ENCODE assay signal across 8 mouse cellular contexts in the genomic region with DNA sequence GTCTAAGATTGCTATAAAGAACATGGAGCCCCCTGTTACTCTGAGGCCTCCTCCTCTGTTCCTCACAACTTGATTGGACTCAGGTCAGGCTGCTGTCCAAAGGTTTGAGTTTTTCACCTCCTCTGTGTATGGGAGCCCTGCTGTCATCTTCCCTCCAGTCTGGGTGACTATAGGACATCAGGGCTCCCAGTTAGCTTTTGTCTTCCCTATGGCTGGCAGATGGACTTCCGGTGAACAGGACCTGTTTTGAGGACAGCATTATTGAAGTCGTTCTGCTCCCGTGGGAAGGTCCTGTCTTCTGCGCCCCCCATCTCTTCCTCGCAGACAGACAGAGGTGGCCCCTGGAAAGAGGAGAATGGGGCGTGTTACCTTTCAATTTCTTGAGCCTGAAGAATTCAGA. TPM values are rescaled to one million over a fixed set of nuclear protein-coding genes. Genes with fewer than 3 reads are reported as not detected.
DNase-seq lines count a peak whose midpoint lies in the region; ATAC-seq and TF ChIP-seq lines count a peak whose summit lies in the region.
"Had no signal": no experiment of that assay in that cellular context is flagged by ENCODE, and none has a peak within 500 bp of the region (broad histone marks: within the 10 kb centered on the region; RNA-seq: fewer than 3 reads in every experiment).

No protein-coding gene starts in this region.

- ATAC-seq in kidney, embryonic 16.5 days (ENCODE audit: low FRiP score, low TSS enrichment): no peak
- ATAC-seq in intestine, embryonic 16.5 days: no peak

- no peaks in the 10 kb centered on the region for H3K9me3 ChIP-seq in kidney, embryonic 16.5 days (ENCODE audit: low read length)
- no peaks in the 10 kb centered on the region for H3K9me3 ChIP-seq in intestine, embryonic 16.5 days (ENCODE audit: control insufficient read depth, low read length)

- H3K9ac ChIP-seq in kidney, embryonic 16.5 days (replicated peaks; ENCODE audit: low read length): peak overlapping the region; percentile 22; the same call in 1 of the 2 replicates
- 0 out of 2 replicates have a peak overlapping the region, but pooled peaks have one; percentile 22 for H3K9ac ChIP-seq in intestine, embryonic 16.5 days (ENCODE audit: low read depth, low read length)

- no peak overlapping the region for H3K4me3 ChIP-seq in kidney, embryonic 16.5 days (ENCODE audit: low read length)
- peak overlapping the region; percentile 45 for H3K4me3 ChIP-seq in bone marrow, adult 2 months (replicated peaks; ENCODE audit: control insufficient read depth, low read depth, low read length)
- no peak overlapping the region for H3K4me3 ChIP-seq in intestine, embryonic 16.5 days (ENCODE audit: low read length)

- no peaks in the 10 kb centered on the region for H3K36me3 ChIP-seq in kidney, embryonic 16.5 days (ENCODE audit: insufficient read depth, low read length)
- no peaks in the 10 kb centered on the region for H3K36me3 ChIP-seq in intestine, embryonic 16.5 days (ENCODE audit: control insufficient read depth, insufficient read depth, low read length)

- no peak for TF ChIP-seq POLR2A in bone marrow, adult 2 months (IDR thresholded peaks at IDR 0.05; ENCODE audit: borderline replicate concordance, control insufficient read depth, low read depth, low read length)

- H3K27ac ChIP-seq in kidney, embryonic 16.5 days (ENCODE audit: low read length): no peak overlapping the region
- H3K27ac ChIP-seq in bone marrow, adult 2 months (ENCODE audit: control insufficient read depth, insufficient read depth, low read depth, low read length, poor library complexity): peak overlapping the region; percentile 38; the same call in 1 of the 2 replicates
- H3K27ac ChIP-seq in intestine, embryonic 16.5 days (ENCODE audit: low read length): no peak overlapping the region

- peaks cover 18% of the 10 kb centered on the region for H3K4me1 ChIP-seq in kidney, embryonic 16.5 days (ENCODE audit: insufficient read depth, low read length)
- peaks cover 8% of the 10 kb centered on the region for H3K4me1 ChIP-seq in bone marrow, adult 2 months (ENCODE audit: control insufficient read depth, insufficient read depth, low read length)
- peaks cover 13% of the 10 kb centered on the region for H3K4me1 ChIP-seq in intestine, embryonic 16.5 days (ENCODE audit: control insufficient read depth, insufficient read depth, low read length)

- no peak for DNase-seq in kidney, postnatal 14 days
- DNase-seq in 3T3-L1 (ENCODE audit: low read depth, low spot score): peak; percentile 52
- no peak for DNase-seq in thymus, postnatal 36 days
- no peak for DNase-seq in right cerebral cortex, postnatal 14 days
- DNase-seq: adrenal gland, postnatal 10 days had no signal

- TF ChIP-seq CTCF in bone marrow, adult 2 months (IDR thresholded peaks at IDR 0.05; ENCODE audit: control insufficient read depth, insufficient read depth, low read length): no peak

- 89% methylated on average over 6 of the region's 6 CpGs for WGBS in kidney, embryonic 16.5 days
- WGBS in bone marrow, adult 2 months: 66% methylated on average over 6 of the region's 6 CpGs
- 87% methylated on average over 6 of the region's 6 CpGs for WGBS in intestine, embryonic 16.5 days

- no peaks in the 10 kb centered on the region for H3K27me3 ChIP-seq in kidney, embryonic 16.5 days (ENCODE audit: insufficient read depth, low read length)
- no peaks in the 10 kb centered on the region for H3K27me3 ChIP-seq in intestine, embryonic 16.5 days (replicated peaks; ENCODE audit: control insufficient read depth, insufficient read depth, low read length)

- peak overlapping the region; percentile 89; the same call in 1 of the 2 replicates for H3K4me2 ChIP-seq in kidney, embryonic 16.5 days (replicated peaks; ENCODE audit: low read depth, low read length)
- no peak overlapping the region for H3K4me2 ChIP-seq in intestine, embryonic 16.5 days (ENCODE audit: low read depth, low read length)

RNA-seq across cellular contexts. Expression of a gene that starts 1.8 kb away (rescaled TPM):
- 17.6 and 18.9 TPM in 2 replicates for polyA plus RNA-seq in kidney, embryonic 16.5 days (2015; fragmentation: Nextera tagmentation; extraction: Ambion mirVana)
- 15.1 and 22.2 TPM in 2 replicates for polyA plus RNA-seq in bone marrow, adult 2 months (2011; ENCODE audit: insufficient read depth, insufficient read length, low replicate concordance, missing spikeins)
- polyA plus RNA-seq in intestine, embryonic 16.5 days (2015; fragmentation: Nextera tagmentation; extraction: Ambion mirVana): 16.6 TPM in 2 replicates

RNA-seq across cellular contexts. Expression of a gene that starts 43.0 kb away (rescaled TPM):
- polyA plus RNA-seq in kidney, embryonic 16.5 days (2015; fragmentation: Nextera tagmentation; extraction: Ambion mirVana): 5.9 and 6.3 TPM in 2 replicates
- 0.61 and 1.1 TPM in 2 replicates for polyA plus RNA-seq in bone marrow, adult 2 months (2011; ENCODE audit: insufficient read depth, insufficient read length, low replicate concordance, missing spikeins)
- 4.5 and 4.8 TPM in 2 replicates for polyA plus RNA-seq in intestine, embryonic 16.5 days (2015; fragmentation: Nextera tagmentation; extraction: Ambion mirVana)
